Mouse (Mus musculus) MEL-GATA-1-ER (cell line): Measurements from ENCODE around the gene Fbln5.

Source experiments
- DNase-seq: peaks from one replicate; pipeline ENCODE4 v3.0.0-alpha.2; 2012; ENCODE audit warnings: low read depth; ENCODE audit errors: extremely low read depth

Fbln5 gene

GRCm38 (mm10) chr12:101763065-101763464 lies 55.8 kb downstream of the Fbln5 start:
- DNase-seq = no peak

DNA sequence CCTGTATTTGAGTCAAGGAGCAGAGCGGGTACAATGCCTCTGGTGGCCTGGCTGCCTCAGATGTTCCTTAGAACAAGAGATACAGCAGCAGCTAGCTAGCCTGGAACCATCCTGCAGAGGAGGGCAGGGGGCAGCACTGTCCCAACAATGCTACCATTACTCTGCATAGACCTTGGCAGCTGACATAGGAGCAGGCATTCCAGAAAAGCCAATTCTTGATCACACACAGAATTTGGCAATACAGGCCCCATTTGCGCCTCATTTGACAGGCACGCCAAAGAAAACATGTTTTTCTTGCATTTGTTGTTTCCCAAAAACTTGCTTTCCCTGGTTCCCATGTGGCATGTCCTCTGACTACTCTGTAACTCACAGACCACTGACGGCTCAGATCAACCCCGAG lies 56.8 kb downstream of the Fbln5 start:
- DNase-seq = no peak

GRCm38 (mm10) chr12:101759440-101760045 lies 59.3 kb downstream of the Fbln5 start:
- DNase-seq = no peak

DNA sequence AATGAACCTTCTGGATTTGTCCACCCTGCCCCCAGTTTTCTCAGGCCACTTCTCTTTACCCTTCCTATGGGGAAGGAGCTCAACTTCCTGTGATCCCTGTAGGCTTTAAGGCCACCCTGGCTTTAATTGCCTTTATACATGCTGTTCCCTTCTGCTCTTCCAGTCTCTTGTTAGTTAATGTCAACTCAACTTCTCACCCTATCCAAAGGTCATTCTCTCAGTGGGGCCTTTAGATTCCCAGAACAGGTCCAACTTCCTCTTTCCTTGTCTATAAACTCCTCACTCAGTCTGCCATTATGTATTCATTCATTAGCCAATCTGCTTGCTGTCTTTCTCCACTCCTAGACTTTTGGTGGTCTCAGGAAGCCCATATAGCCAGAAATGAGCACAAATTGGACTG lies 60.2 kb downstream of the Fbln5 start:
- no peak for DNase-seq

DNA sequence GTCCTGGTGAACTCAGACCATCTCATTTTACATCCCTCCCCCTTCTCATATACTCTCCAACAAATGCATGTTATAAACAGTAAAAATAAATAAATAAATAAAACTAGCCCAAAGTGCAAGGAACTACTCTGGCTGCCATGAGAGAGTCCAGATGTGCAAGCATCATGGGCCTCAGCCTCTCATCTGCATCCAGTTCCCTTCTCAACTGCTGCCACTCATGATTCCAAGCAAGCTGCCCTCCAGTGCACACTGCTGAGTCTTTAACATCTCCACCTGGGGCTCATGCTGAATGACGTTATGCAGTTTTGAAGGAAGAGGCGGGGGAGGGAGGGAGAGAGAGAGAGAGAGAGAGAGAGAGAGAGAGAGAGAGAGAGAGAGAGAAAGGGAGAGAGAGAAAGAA lies 76.5 kb downstream of the Fbln5 start:
- DNase-seq = no peak

GRCm38 (mm10) chr12:101740486-101740885 lies 78.4 kb downstream of the Fbln5 start:
- no peak for DNase-seq

GRCm38 (mm10) chr12:101740045-101740444 lies 78.8 kb downstream of the Fbln5 start:
- peak; percentile 19 for DNase-seq

GRCm38 (mm10) chr12:101718755-101719150 lies 100.1 kb downstream of the Fbln5 start:
- DNase-seq = no peak

DNA sequence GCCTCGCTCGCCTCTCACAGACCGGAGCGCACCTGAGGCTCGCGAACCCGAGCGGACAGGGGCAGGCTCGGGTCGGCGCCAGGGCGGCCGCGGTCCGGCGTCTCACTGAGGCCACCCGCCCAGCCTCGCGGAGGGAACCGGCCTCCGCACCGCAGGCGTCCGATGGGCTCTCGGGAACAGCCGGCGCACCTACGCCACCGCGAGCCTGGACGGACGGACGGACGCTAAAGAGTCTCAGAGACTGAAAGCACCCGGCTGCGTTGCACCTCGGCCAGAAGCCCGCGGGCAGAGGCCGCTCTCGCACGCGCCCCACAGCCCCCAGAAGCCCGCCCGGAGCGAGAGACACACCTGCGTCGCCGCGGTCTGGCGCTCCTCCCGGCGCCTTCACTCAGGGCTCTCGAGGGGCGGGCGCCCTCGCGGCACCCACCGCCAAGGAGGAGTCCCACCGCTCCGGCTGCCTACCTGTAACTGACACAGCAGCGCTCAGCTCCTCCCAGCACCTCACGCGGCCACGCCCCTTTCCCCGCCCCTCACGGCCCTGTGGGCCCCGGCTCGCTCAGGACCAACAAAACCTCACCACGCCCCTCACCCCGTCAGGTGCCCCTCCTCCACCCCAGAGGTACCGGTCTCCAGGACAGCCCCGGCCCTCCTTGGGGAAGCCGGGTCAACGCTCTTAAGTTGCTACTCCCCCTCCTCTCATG lies 100.7 kb downstream of the Fbln5 start, which contains the start of gene Tc2n:
TSS of gene Tc2n (minus strand) at position 470 of the 701 bp plus-strand sequence.
- DNase-seq = no peak

DNA sequence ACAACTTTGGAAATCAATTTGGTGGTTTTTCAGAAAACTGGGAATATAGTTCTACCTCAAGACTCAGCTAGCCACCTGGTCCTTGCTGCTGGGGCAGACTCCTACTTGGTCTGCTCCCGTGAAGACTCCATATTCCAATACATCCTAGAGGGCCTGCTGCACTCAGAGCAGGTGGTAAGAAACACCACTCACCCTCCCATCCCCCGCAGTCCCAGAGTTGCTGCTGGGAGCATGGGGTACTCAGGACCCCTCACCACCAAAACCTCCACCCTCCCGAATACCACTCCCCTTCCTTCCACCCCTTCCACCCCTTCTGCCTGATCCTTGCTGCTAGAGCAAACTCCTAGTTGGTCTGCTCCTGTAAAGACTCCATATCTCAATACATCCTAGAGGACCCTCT lies 119.7 kb downstream of the Fbln5 start:
- DNase-seq = no peak
